Mouse (Mus musculus): Measurements from ENCODE around the gene Gnpnat1. TPM values are rescaled to one million over a fixed set of nuclear protein-coding genes. Genes with fewer than 3 reads are reported as not detected.
A peak's percentile ranks its signal among the peaks of the same experiment; 100 is the strongest.
"Not testable (repeated sequence)": the region's sequence is repeated elsewhere in the genome, so short reads cannot be mapped to it uniquely, and the experiment has no call there.

The Gnpnat1 gene
- total RNA-seq (2021) = 10 to 100 TPM; 13.4 to 15.2 TPM
- long read RNA-seq, experiment 1, transcript Gnpnat1-201 (6 exons, 2,788 nt) = major isoform, 18 of 20 reads
- long read RNA-seq, experiment 1, partial matches to known transcripts = 0 of 20 reads
- long read RNA-seq, experiment 1, other reads (novel, unspliced or antisense) = 2 of 20 reads
- long read RNA-seq, experiment 2, transcript Gnpnat1-201 (6 exons, 2,788 nt) = major isoform, 6 of 6 reads
- long read RNA-seq, experiment 2, partial matches to known transcripts = 0 of 6 reads
- long read RNA-seq, experiment 2, other reads (novel, unspliced or antisense) = 0 of 6 reads

GRCm38 (mm10) chr14:45404813-45405212 is at the start of gene Gnpnat1:
Gene Gnpnat1, minus strand, starts transcription at chr14:45404913.
- DNase-seq = not testable (repeated sequence)

DNA sequence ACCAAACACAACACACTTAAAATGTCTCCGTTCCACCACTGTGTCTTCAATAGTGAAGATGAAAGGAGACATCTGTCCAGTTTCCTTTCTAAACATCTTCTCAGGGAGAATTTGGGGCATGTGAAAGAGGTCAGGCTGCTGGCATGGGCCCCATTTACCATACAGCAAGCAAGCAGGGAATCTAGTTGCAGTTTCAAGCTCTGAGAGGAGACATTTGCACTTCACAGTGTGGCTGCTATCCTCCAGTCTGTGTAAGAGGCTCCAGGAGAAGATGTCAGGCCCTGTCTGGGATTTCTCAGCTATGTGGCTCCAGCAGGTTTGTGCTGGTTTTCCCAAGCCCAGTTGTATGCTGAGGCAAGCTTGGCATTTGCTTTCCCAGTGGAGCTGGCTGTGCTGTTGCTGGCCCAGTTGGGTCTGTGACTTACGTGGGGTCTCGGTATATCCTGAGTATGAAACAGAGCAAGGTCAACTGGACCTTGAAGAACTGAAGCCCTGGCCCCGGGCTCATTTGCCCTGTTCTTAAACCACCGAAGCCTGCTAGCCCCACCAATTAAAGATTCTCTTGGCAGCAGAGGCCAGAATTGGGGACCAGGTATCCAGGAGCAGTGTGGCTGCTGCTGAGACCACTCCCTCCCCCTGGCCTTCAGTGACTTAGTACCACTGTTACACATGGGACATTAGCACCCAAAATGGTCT is 49.0 kb upstream of the Gnpnat1 start:
- DNase-seq = peak in 1 of 2 experiments; percentile 55

DNA sequence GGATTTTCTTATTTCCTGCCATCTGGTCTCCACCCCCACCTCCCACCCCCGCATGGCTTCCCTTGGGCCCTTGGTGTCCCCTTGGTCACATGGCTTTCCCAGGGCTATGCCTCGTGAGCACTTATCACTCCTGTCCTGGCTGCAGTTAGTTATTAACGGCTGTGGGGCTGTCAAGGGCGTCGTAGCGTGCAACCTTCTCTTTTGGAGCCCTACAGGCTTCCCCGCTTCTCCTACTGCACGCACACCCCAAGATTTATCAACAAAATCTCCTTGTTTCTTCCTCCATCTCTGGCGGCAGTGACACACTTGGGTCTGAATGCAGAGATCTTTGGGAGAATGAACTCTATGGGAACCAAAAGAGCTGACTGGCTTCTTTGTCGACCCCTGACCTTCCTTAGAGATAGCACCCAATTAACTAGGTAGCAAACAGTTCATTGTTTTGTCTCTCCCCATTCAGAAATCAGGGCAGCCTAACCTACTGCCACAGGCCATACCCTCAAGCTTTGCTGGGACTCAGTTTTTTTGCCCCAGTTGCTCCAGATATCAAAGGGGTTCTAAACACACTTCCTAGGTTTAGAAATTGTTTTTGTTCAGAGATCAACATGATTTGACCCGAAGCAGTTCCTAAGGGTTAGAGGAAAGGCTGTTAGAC is 48.3 kb upstream of the Gnpnat1 start:
- DNase-seq = peak; percentile 77 to 83

DNA sequence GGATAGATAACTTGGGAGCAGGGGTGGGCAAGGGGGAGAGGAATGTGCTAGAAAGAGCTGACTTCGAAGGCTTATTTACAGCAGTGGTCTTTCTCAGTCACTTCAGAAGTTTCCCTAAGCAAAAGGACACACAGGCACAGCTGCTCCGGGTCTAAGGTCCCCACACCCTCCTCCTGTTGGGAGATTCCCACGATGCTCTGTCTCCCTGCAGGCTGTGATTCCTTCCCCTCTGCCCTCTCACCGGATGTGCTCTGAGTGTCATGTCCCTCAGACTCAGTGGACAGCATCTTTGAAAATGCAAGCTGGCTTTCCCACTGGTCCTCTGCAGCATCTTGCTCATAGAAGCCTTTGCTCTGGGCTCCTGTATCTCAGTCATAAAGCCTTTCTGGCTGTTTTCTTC is 47.4 kb upstream of the Gnpnat1 start:
- DNase-seq = peak; percentile 50 to 59

DNA sequence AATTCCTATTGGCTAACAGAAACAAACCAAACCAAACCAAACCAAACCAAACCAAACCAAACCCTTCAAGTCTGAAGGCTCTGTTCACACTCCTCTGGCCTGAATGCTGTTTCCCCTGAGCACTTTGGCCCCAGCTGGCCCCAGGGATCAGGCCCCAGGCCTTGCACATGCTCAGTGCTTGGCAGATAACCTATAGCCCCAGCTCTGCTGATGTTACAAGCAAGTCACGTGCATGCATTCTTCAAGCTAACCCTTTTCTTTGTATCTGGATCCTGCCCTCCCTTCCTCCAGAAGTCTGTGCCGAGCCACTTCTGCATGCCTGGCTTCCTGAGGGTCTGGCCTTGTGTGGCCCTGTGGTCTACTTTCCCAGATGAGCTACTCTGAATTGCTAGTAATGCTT is 46.4 kb upstream of the Gnpnat1 start:
- peak in 1 of 2 experiments; percentile 18 for DNase-seq

DNA sequence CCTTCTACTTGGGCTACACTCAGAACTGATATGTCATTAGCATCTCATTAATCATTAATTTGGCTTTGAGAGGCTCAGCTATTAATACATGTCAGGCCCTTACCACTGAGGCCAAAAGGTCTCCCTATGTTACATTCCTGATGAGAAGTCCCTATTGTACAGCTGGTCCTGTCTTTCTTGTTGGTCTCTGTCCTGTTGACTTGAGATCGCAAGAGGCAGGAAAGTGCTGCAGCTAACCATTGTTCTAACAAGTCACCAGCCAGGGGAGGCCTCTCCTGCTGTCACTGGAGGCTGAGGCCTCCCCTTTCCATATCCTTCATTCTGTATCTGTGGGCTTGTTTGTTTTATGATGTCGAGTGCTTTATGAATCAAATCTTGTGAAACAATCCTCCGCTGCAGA is 42.1 kb upstream of the Gnpnat1 start:
- DNase-seq = no peak

DNA sequence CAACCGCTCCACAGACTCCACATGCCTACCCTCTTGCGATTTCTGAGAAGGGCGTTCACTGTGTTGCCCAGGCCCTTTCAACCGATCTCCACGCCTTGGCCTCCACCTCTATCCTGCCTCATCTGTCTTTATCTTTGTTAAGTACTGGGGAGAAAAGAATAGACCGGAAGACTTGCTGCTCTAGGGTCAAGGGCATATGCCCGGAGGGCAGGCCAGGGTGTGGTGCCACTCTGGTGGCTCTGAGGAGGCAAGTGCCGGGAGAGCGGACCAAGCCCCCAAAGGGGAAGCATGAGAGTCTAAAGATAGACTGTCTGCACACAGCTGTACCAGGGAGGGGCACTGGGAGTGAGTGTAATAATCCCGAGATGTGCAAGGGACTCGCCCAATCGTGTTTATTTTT is 40.7 kb upstream of the Gnpnat1 start:
- DNase-seq = peak; percentile 64 to 72

GRCm38 (mm10) chr14:45444870-45445269 is 40.2 kb upstream of the Gnpnat1 start:
- DNase-seq = no peak

- no peak for DNase-seq
These were observed 38.3 kb upstream of the Gnpnat1 start for GRCm38 (mm10) chr14:45442781-45443560.

DNA sequence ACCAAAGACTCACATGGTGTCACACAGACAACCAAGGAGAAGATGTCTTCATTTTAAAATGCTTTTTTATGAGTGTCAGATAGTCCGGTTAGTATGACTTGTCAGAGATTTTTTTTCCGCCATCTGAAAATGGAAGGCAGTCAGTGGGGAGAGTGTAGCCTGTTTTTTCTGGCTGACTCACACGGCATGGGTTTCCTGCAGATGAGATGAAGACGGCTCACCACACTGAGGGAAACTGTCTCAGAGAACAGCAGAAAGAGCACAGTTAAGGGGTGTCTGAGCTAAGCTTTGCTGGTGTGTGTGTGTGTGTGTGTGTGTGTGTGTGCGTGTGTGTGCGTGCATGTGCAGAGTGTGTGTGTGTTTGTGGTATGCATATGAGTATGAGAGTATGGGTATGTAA is 36.6 kb upstream of the Gnpnat1 start:
- DNase-seq = no peak

GRCm38 (mm10) chr14:45439387-45439786 is 34.7 kb upstream of the Gnpnat1 start:
- no peak for DNase-seq

DNA sequence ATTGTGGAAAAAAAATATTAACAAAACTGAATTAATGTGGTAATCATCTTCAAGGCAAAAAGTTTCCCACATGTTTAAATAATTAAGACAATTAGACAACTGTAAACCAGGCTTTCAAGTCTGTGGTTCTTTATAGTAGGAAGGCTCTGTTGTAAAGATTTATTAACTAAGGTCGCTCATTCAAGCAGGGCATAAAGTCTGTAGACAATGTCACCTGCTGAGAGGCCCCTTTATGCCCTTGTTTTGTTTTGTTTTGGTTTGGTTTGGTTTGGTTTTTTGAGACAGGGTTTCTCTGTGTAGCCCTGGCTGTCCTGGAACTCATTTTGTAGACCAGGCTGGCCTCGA is 34.2 kb upstream of the Gnpnat1 start:
- no peak for DNase-seq

GRCm38 (mm10) chr14:45438250-45438930 is 33.7 kb upstream of the Gnpnat1 start:
- no peak for DNase-seq

DNA sequence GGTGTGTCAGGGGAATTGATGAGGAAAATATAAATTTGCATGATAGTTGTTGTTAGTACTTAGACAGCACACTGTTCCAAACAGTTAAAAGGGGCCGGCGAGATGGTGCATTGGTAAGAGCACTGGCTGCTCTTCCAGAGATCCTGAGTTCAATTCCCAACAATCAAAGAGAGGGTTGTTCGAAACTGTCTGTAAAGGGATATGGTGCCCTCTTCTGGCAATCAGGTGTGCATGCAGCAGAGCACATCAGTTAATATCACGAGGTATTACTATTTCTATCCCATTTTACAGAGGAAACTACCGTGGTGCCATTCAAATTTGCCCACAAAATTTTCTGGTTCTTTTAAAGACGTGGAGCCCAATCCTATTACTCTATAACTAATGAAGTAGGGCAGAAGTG is 29.5 kb upstream of the Gnpnat1 start:
- DNase-seq = no peak

GRCm38 (mm10) chr14:45432003-45432402 is 27.3 kb upstream of the Gnpnat1 start:
- no peak for DNase-seq

DNA sequence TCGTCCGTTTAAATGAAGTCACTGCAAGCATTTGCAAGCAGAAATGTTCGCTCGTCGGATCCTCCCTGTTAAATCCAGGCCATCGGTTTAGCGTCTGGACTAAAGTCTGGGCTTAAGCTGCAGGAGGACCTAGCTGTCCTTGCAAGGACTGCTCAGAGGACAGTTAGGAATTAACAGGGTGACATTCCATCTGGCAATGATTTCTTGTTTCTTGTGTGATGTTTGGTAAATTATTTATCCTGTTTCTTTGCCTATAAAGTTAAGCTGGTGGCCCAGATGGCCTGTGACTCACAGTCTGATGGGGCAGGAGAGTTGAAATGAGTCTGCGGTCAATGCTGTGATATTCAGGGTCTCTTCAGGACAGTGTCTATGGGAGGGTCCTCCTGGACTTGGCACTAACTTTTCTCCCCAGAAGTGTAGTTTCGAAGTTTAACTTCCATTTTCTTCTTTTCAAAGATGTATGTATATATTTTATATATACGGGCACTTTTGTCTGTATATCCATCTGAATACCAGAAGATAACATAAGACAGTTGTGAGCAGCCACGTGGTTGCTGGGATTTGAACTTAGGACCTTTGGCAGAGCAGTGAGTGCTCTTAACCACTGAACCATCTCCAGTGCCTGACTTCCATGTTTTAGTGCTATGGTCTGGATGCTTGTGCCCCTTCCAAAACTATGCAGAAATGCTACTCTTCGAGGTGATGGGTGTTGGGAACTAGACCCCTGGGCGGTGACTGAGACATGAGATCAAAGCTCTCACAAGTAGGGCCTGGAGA is 25.5 kb upstream of the Gnpnat1 start:
- no peak for DNase-seq

DNA sequence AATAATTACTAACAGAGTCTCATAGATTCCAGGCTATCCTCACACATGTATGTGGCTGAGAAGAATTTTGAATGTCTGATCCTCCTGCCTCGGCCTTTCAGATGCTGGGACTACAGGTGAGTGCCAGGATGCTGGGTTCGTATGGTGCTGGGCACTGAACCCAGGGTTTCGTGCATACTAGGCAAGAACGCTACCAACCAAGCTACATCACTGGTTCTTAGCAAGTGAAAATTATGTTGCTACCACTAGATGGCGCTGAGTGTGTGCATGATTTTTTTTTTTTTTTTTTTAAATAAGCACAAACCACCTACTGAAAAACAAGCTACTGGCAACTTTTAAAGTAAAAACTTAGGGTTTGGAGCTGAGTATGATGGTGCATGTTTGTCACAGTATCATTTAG is 18.5 kb upstream of the Gnpnat1 start:
- peak; percentile 40 to 65 for DNase-seq

DNA sequence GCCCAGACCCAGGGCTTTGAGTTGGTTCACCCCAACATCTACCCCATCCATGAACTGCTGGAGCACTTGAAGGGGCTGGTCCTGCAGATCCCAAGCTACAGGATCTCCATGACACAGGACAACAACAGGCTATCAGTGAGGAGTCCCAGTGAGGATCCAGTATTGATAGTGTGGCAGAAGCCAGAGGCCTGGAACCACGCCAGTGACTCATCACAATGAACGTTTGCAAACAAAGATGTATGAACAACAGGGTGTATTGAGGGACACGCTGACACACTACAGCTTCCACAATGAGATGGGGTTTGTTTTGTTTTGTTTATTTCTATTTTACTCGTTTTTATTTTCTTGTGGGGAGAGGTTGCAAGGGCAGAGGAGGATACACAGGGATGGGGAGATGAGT is 17.7 kb upstream of the Gnpnat1 start:
- DNase-seq = no peak

DNA sequence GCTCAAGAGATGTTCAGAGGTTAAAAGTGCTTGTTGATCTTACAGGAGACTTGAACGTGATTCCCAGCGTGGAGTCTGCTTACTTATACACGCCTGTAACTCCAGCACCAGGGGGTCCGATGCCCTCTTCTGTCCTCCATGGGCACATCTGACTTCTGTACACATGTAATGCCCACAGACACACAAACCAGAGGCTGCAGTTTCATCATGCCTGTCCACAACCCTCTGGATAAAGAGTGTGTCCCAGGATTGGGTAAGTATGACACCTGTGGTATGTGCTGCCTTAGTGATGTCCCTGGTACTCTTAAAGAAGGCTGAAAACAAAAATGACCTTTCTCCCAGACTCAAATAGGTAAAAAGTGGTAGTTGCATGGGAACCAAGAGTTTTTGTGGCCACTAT is 14.6 kb upstream of the Gnpnat1 start:
- no peak for DNase-seq

GRCm38 (mm10) chr14:45418553-45418952 is 13.8 kb upstream of the Gnpnat1 start:
- no peak for DNase-seq

DNA sequence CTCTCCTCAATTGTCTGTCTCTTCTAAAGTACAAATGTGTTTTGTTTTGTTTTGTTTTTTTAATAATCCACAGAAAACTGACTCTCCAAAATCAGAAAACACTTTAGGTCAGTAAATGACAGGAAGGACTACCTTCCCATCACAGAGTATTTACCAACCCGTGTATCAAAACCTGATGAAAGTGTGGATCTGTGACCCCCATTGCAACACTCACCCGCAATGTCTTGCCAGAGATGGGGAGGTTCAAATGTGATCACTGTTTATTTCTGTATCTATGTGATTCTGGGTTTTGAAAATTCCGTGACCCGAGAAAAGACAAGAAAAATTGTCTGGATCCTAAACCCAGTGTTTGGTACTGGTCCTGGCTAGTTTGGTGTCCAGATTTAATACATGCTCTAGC is 11.6 kb upstream of the Gnpnat1 start:
- no peak for DNase-seq
